Mouse (Mus musculus): Measurements from ENCODE around the gene Fgf12. TPM values are rescaled to one million over a fixed set of nuclear protein-coding genes. Genes with fewer than 3 reads are reported as not detected.

Fgf12 gene
- polyA plus RNA-seq, 1 experiment from 2014 or later, result 2.6 TPM

GRCm38 (mm10) chr16:28696851-28697250 lies 56.0 kb downstream of the Fgf12 start:
- no peak for ATAC-seq (ENCODE audit: insufficient read depth, low FRiP score)
- WGBS, result 56% methylated on average over 3 of the region's 3 CpGs
- no peak overlapping the region for H3K9ac ChIP-seq (ENCODE audit: low read length)
- H3K27ac ChIP-seq (ENCODE audit: low read length), result no peak overlapping the region
- H3K9me3 ChIP-seq (replicated peaks; ENCODE audit: control insufficient read depth, low read length), result no peaks in the 10 kb centered on the region
- H3K4me1 ChIP-seq (ENCODE audit: control insufficient read depth, insufficient read depth, low read length), result no peaks in the 10 kb centered on the region
- H3K4me2 ChIP-seq (ENCODE audit: low read depth, low read length), result no peak overlapping the region
- no peaks in the 10 kb centered on the region for H3K27me3 ChIP-seq (ENCODE audit: control insufficient read depth, insufficient read depth, low read length)
- no peak overlapping the region for H3K4me3 ChIP-seq (replicated peaks; ENCODE audit: low read length)
- no peaks in the 10 kb centered on the region for H3K36me3 ChIP-seq (ENCODE audit: control insufficient read depth, insufficient read depth, low read length)

DNA sequence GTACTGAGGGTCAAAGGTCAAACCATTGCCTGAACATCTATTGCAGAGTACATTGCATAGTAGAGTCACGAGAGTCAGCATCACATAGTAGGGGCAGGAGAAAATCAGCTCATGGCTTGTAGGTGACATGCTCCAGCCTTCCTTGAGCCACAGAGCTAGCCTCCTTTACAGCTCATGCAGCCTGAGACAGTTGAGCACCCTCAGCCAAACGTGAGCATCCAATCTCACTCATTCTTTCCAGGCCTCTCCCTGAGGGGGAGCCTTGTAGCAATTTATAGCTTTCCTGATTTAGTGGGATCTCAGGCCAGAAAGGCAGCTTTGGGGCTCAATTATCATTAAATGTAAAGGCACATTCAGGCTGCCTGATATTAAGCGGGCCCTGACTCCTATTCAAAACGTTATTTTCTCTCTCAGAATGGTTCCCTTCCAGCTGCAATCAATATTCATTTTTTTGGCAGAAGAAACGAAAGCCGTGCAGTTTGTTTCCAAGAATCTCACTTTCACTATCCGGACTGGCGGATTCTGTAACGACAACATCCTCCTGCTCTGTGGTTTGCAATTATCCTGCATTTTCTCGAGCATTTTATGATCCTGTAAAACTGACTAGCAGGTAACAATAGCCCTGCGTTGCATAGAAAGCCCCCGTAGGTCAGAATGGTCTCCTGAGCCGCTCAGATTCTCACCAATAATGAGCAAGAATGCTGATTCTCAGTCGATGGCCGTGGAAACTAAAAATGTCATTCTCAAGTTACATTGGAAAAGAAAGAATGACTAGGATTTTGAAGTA lies 58.6 kb downstream of the Fgf12 start:
- Histone ChIP-seq H3K4me2 (ENCODE audit: low read depth, low read length) (peak overlapping the region; percentile 33; the same call in 1 of the 2 replicates), H3K4me3 (replicated peaks; ENCODE audit: low read length) (no peak overlapping the region), H3K27me3 (ENCODE audit: control insufficient read depth, insufficient read depth, low read length) (no peaks in the 10 kb centered on the region), H3K9me3 (replicated peaks; ENCODE audit: control insufficient read depth, low read length) (no peaks in the 10 kb centered on the region), H3K9ac (ENCODE audit: low read length) (no peak overlapping the region), H3K36me3 (ENCODE audit: control insufficient read depth, insufficient read depth, low read length) (no peaks in the 10 kb centered on the region), H3K4me1 (ENCODE audit: control insufficient read depth, insufficient read depth, low read length) (no peaks in the 10 kb centered on the region), H3K27ac (ENCODE audit: low read length) (no peak overlapping the region)
- ATAC-seq (ENCODE audit: insufficient read depth, low FRiP score), result no peak
- WGBS, result 48% methylated on average over 15 of the region's 15 CpGs

- no peaks in the 10 kb centered on the region for H3K9me3 ChIP-seq (replicated peaks; ENCODE audit: control insufficient read depth, low read length)
- WGBS, result 87% methylated on average over 9 of the region's 9 CpGs
- ATAC-seq (ENCODE audit: insufficient read depth, low FRiP score), result no peak
Measured at GRCm38 (mm10) chr16:28688861-28689385, 63.9 kb downstream of the Fgf12 start.

GRCm38 (mm10) chr16:28681625-28682024 lies 71.2 kb downstream of the Fgf12 start:
- no peak overlapping the region for H3K4me2 ChIP-seq (ENCODE audit: low read depth, low read length)
- H3K36me3 ChIP-seq (ENCODE audit: control insufficient read depth, insufficient read depth, low read length), result no peaks in the 10 kb centered on the region
- 76% methylated on average over 3 of the region's 3 CpGs for WGBS
- no peak for ATAC-seq (ENCODE audit: insufficient read depth, low FRiP score)
- H3K9me3 ChIP-seq (replicated peaks; ENCODE audit: control insufficient read depth, low read length), result no peaks in the 10 kb centered on the region
- H3K4me3 ChIP-seq (replicated peaks; ENCODE audit: low read length), result no peak overlapping the region
- no peaks in the 10 kb centered on the region for H3K27me3 ChIP-seq (ENCODE audit: control insufficient read depth, insufficient read depth, low read length)
- H3K4me1 ChIP-seq (ENCODE audit: control insufficient read depth, insufficient read depth, low read length), result no peaks in the 10 kb centered on the region
- H3K27ac ChIP-seq (ENCODE audit: low read length), result no peak overlapping the region
- no peak overlapping the region for H3K9ac ChIP-seq (ENCODE audit: low read length)

More at GRCm38 (mm10) chr16:28688861-28689385, 63.9 kb downstream of the Fgf12 start:
- no peaks in the 10 kb centered on the region for H3K36me3 ChIP-seq (ENCODE audit: control insufficient read depth, insufficient read depth, low read length)
- no peaks in the 10 kb centered on the region for H3K4me1 ChIP-seq (ENCODE audit: control insufficient read depth, insufficient read depth, low read length)
- no peak overlapping the region for H3K9ac ChIP-seq (ENCODE audit: low read length)
- H3K4me2 ChIP-seq (ENCODE audit: low read depth, low read length), result no peak overlapping the region
- no peaks in the 10 kb centered on the region for H3K27me3 ChIP-seq (ENCODE audit: control insufficient read depth, insufficient read depth, low read length)
- H3K4me3 ChIP-seq (replicated peaks; ENCODE audit: low read length), result no peak overlapping the region
- no peak overlapping the region for H3K27ac ChIP-seq (ENCODE audit: low read length)

- WGBS, result 77% methylated on average over 5 of the region's 5 CpGs
- H3K9me3 ChIP-seq (replicated peaks; ENCODE audit: control insufficient read depth, low read length), result no peaks in the 10 kb centered on the region
- no peak overlapping the region for H3K4me2 ChIP-seq (ENCODE audit: low read depth, low read length)
- H3K9ac ChIP-seq (ENCODE audit: low read length), result no peak overlapping the region
- H3K4me1 ChIP-seq (ENCODE audit: control insufficient read depth, insufficient read depth, low read length), result no peaks in the 10 kb centered on the region
- H3K36me3 ChIP-seq (ENCODE audit: control insufficient read depth, insufficient read depth, low read length), result no peaks in the 10 kb centered on the region
- H3K4me3 ChIP-seq (replicated peaks; ENCODE audit: low read length), result no peak overlapping the region
- no peak overlapping the region for H3K27ac ChIP-seq (ENCODE audit: low read length)
- no peaks in the 10 kb centered on the region for H3K27me3 ChIP-seq (ENCODE audit: control insufficient read depth, insufficient read depth, low read length)
- ATAC-seq (ENCODE audit: insufficient read depth, low FRiP score), result no peak
Measured at GRCm38 (mm10) chr16:28668815-28669347, 84.0 kb downstream of the Fgf12 start.

DNA sequence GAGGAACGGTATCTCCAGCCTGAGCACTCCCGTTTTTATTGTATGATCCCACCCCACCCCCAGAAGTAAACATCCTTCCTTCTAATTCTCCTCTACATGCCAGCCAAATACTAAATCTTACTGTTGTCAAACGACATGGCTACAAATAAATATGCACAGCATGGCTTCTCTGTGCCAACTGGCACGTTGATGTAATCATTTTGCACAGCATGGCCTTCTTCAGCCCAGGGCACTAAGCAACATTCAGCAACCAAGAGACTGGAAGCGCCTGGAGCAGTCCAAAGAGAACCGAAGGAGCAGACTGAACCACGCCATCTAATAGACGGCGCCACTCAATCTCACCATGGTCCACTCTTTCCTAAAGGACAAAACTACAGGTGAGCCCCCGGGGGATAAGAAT lies 100.2 kb downstream of the Fgf12 start:
- ATAC-seq (ENCODE audit: insufficient read depth, low FRiP score), result no peak
- Histone ChIP-seq H3K9me3 (replicated peaks; ENCODE audit: control insufficient read depth, low read length) (no peaks in the 10 kb centered on the region), H3K27ac (ENCODE audit: low read length) (no peak overlapping the region), H3K4me1 (ENCODE audit: control insufficient read depth, insufficient read depth, low read length) (no peaks in the 10 kb centered on the region), H3K36me3 (ENCODE audit: control insufficient read depth, insufficient read depth, low read length) (no peaks in the 10 kb centered on the region), H3K27me3 (ENCODE audit: control insufficient read depth, insufficient read depth, low read length) (no peaks in the 10 kb centered on the region), H3K4me2 (ENCODE audit: low read depth, low read length) (no peak overlapping the region), H3K4me3 (replicated peaks; ENCODE audit: low read length) (no peak overlapping the region), H3K9ac (ENCODE audit: low read length) (no peak overlapping the region)
- 87% methylated on average over 10 of the region's 10 CpGs for WGBS

- Histone ChIP-seq H3K4me1 (ENCODE audit: control insufficient read depth, insufficient read depth, low read length) (no peaks in the 10 kb centered on the region), H3K9me3 (replicated peaks; ENCODE audit: control insufficient read depth, low read length) (no peaks in the 10 kb centered on the region), H3K27me3 (ENCODE audit: control insufficient read depth, insufficient read depth, low read length) (no peaks in the 10 kb centered on the region), H3K9ac (ENCODE audit: low read length) (no peak overlapping the region), H3K4me3 (replicated peaks; ENCODE audit: low read length) (no peak overlapping the region), H3K4me2 (ENCODE audit: low read depth, low read length) (no peak overlapping the region), H3K27ac (ENCODE audit: low read length) (no peak overlapping the region), H3K36me3 (ENCODE audit: control insufficient read depth, insufficient read depth, low read length) (no peaks in the 10 kb centered on the region)
- no peak for ATAC-seq (ENCODE audit: insufficient read depth, low FRiP score)
- 57% methylated on average over 3 of the region's 3 CpGs for WGBS
Measured at GRCm38 (mm10) chr16:28650589-28650988, 102.3 kb downstream of the Fgf12 start.

DNA sequence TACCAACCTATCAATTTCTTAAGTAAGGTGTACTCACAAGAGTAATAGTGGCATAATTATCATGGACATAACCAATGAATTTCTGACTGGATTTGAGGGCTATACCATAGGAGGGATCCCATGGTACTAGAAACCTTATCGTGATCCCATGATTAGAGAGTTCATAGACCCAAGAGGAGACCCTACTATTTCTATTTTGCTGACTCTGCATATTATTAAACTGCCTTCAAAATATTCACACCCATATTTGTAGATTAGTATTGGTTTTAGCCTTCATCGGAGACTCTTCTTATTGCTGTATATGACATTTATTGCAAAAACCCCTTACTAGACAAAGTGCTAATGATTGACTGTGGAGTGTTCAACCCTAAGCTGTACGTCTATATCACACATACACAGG lies 107.8 kb downstream of the Fgf12 start:
- WGBS, result 95% methylated on average over 3 of the region's 3 CpGs
- no peak for ATAC-seq (ENCODE audit: insufficient read depth, low FRiP score)
- H3K4me2 ChIP-seq (ENCODE audit: low read depth, low read length), result no peak overlapping the region
- H3K4me3 ChIP-seq (replicated peaks; ENCODE audit: low read length), result no peak overlapping the region
- no peaks in the 10 kb centered on the region for H3K36me3 ChIP-seq (ENCODE audit: control insufficient read depth, insufficient read depth, low read length)
- no peak overlapping the region for H3K27ac ChIP-seq (ENCODE audit: low read length)
- no peaks in the 10 kb centered on the region for H3K4me1 ChIP-seq (ENCODE audit: control insufficient read depth, insufficient read depth, low read length)
- H3K9me3 ChIP-seq (replicated peaks; ENCODE audit: control insufficient read depth, low read length), result no peaks in the 10 kb centered on the region
- H3K9ac ChIP-seq (ENCODE audit: low read length), result no peak overlapping the region
- H3K27me3 ChIP-seq (ENCODE audit: control insufficient read depth, insufficient read depth, low read length), result no peaks in the 10 kb centered on the region

DNA sequence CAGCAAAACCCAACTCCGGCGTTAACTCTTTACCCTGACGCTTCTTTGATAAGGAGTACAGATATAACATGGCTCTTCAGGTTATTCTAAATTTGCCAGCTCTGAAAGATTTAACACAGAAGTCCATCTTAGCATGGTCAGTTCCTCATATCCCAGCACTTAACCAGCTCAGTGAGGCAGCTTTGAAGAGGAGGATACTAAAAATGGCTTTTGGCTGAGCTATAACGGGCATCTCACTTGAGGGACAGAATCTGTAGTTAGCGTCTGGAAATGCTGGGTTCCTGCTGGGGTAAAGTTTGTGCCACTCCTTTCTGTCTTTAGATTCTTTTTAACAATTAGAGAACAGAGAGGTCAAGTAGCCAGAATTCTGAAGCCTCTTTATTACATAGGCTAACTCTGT lies 121.1 kb downstream of the Fgf12 start:
- Histone ChIP-seq H3K27me3 (ENCODE audit: control insufficient read depth, insufficient read depth, low read length) (no peaks in the 10 kb centered on the region), H3K36me3 (ENCODE audit: control insufficient read depth, insufficient read depth, low read length) (no peaks in the 10 kb centered on the region), H3K9ac (ENCODE audit: low read length) (no peak overlapping the region), H3K4me3 (replicated peaks; ENCODE audit: low read length) (no peak overlapping the region), H3K9me3 (replicated peaks; ENCODE audit: control insufficient read depth, low read length) (no peaks in the 10 kb centered on the region), H3K4me1 (ENCODE audit: control insufficient read depth, insufficient read depth, low read length) (no peaks in the 10 kb centered on the region), H3K4me2 (ENCODE audit: low read depth, low read length) (no peak overlapping the region), H3K27ac (ENCODE audit: low read length) (no peak overlapping the region)
- WGBS, result 79% methylated on average over 5 of the region's 5 CpGs
- no peak for ATAC-seq (ENCODE audit: insufficient read depth, low FRiP score)
